Mouse (Mus musculus) urinary bladder, postnatal 4 days (tissue): ENCODE data around the gene Mterf4.
"Not testable (repeated sequence)": the region's sequence is repeated elsewhere in the genome, so short reads cannot be mapped to it uniquely, and the experiment has no call there.

Source experiments
- DNase-seq, 2 experiments: peaks; one replicate each; pipeline ENCODE4 v3.0.0; 2021 to 2022; ENCODE audit warnings: low spot score in 2 of 2

The Mterf4 gene

GRCm38 (mm10) chr1:93305581-93306337, at the start of gene Mterf4:
Gene Mterf4 (minus strand): TSS chr1:93305915.
- DNase-seq = peak; percentile 72 to 77

DNA sequence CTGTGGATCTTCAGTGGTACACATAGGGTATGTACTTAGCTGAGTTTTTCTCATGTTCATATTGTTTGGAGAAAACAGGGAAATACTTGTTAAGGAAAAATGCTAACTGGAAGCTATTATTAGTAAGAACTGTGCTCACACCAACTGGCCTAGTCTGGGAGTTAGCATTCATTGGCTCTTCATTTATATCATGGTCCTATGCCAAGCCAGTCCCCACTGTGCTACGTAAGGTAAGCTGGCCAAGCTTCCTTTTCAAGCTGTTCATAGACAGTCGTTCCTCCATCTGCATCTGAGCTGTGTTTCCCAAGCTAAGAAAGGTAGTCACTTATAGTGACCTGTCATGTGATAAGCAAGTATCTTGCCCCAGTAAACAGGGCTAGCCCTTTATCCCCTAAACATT, 47.0 kb upstream of the Mterf4 start:
- no peak for DNase-seq

DNA sequence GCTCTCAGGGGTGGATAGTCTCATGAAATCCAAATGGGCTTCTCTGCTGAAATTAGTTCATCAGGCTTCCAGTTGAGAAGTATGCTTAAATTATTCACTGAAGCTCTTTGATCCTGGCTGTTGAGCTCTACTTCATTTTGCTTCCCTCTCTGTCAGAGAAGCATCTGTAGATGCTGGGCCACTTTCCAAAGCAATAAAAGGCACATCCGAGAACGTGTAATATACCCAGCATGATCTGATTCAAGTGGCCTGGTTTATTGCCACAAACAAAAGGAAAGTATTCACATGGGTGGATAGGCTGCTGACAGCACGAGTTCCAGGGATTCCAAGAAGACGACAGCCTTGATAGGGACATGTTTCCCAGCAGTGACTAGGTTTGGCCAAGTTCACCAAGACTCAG, 44.0 kb upstream of the Mterf4 start:
- no peak for DNase-seq

GRCm38 (mm10) chr1:93347176-93347575, 41.5 kb upstream of the Mterf4 start:
- DNase-seq = no peak

GRCm38 (mm10) chr1:93343504-93344047, 37.9 kb upstream of the Mterf4 start:
- peak; percentile 91 to 93 for DNase-seq

DNA sequence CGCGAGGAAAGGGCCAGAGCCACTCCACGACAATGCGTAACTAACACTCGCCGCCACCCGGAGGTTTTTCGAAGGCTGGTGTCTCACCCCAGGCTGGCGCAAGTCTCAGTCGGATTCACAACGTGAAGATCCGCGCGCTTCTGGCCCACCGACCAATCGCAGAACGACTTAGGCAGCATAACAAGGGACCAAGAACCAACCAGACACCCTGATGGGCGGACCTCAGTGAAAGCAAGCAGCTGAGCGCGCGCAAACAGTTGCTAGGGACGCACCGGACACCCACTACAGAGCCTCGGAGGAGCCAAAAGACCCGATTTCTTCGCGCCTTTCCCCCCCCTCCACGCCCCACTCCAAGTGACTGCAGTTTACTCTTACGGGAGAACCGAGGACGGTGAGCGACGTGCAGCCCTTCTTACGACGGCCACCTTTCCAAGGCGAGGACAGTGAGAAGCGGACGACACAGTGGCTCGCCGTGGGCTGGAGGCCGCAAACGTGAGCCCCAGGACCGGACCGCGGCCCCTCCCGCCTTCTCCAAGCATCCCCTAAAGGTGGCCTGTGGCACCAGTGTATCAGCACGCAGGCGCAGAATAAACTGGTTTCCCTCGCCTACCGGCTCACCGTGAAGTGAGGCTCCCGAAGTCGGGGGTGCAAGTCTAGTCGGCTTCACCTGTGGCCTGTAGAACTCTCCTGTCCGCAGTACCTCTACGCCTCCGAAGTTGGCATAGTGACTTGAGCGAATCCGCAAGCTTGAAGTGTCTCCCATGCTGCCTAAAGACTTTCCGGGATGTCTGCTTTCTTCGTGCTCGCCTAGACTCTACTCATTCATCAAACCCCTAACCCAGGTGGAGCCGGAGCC, 37.2 kb upstream of the Mterf4 start, which contains the start of the genes Ppp1r7 and Pask:
Gene Ppp1r7 (plus strand): TSS at position 207 of the 856 bp plus-strand sequence.
Gene Pask (minus strand): TSS at position 835 of the 856 bp plus-strand sequence.
- DNase-seq = peak; percentile 89 to 93

DNA sequence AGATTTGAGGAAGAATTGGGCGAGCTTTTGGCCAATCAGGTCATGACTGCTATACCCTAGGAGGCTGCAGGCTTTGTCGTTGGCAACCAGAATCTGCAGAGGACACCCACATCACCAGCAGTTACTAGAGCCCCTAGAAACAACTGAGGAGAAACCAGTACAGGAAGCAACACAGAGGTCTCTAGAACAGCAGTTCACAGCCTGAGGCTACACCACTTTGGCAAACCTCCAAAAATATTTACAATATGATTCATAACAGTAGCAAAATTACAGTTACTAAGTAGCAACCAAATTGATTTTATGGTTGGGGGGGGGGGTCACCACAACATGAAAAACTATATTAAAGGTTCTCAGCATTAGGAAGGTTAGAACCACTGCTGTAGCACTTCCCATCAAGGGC, 28.9 kb upstream of the Mterf4 start:
- no peak for DNase-seq

GRCm38 (mm10) chr1:93326446-93326845, 20.7 kb upstream of the Mterf4 start:
- no peak for DNase-seq

DNA sequence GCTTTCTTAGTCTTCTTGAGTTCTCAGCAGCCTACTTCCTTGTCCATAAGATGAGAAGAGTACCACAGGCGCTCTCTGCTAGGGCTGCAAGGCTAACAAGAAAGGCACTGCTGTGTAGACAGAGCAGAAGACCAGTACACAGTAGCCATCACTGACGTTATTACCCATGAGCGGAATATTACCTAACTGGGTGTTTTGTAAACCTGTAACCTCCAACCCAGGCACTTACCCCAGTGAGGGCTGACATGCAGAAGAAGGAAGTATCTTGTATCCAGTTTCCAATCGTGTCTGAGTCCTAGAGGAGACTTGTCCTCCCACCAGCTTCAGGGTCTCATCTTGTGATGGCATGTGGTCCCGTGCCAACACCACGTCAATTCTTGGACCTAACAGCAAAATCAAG, 18.3 kb upstream of the Mterf4 start:
- DNase-seq = no peak

DNA sequence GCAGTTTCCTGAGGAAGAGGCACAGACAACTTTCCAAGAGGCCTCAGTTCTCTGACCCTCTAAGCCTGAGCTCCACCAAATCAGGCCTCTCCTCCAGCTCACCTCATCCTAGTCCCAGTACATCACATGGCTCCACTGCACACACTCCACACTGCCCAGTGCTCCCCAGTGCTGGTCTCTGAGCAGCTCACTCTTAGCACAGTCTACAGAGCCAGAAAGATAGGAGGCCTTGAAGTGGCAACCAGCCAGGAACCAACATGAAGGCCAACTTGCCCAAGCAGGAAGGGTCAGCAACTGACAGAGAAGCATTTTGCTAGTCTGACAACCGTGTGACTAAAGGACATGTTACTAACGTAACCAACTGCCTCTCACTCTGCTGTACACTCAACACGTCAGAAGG, 5.1 kb downstream of the Mterf4 start:
- DNase-seq = no peak

DNA sequence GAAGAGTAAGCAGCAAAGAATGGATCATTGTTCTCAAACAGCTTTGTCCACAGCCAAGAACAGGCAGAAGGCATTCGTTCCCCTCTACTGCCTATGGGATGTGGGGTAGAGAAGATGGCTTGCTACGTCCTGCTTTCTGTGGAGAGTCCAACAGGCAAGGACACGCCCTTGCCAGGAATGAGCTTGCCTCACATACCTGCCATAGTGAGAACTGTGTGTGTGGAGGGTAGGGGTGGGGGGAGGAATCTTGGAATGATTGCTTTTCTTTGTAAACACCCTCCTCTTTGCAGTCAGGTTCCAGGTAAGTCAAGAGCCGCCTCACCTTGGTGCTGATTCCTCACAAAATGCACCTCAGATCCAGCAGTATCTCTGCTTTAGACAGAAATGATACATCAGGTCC, 5.9 kb downstream of the Mterf4 start:
- DNase-seq = no peak

GRCm38 (mm10) chr1:93294491-93294890, 11.2 kb downstream of the Mterf4 start:
- DNase-seq = not testable (repeated sequence)

DNA sequence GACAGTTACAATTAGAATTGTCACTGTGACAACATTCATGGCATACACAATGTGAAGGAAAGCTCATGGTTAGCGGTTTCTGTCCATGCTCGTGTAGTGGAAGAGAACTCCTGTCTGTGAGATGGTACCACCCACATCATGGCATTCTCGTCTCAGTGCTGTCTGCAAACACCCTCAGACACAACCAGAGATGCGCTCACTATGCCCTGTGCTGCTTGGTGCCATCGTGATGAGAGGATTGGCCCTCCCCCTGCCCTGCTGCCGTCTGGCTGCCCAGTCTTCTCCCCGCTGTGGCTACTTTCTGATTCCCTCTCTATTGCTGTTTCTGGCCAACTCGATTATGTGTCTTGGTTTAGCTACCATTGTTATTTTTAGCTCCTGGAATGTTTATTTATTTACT, 13.7 kb downstream of the Mterf4 start:
- DNase-seq = no peak

- no peak for DNase-seq
Observed at GRCm38 (mm10) chr1:93291591-93291990, 14.1 kb downstream of the Mterf4 start.

DNA sequence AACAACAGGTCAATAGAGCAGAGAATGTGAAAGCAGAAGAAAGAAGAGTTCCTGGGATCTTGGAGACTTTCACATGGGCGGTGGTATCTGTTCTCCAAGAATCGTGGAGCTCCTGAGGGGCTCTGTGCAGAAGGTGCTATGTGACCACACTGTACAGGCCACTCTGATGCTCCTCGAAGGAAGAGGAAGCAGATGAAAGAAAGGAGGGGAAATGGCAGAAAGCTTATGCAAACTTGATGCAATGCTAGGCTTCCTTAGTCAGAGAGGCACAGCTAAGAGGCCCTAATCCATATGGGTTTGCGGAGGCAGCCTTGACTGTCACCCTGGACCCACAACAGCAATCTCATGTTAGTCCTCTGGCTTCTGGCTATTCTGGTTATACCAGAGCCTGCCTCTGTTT, 14.8 kb downstream of the Mterf4 start:
- DNase-seq = no peak

DNA sequence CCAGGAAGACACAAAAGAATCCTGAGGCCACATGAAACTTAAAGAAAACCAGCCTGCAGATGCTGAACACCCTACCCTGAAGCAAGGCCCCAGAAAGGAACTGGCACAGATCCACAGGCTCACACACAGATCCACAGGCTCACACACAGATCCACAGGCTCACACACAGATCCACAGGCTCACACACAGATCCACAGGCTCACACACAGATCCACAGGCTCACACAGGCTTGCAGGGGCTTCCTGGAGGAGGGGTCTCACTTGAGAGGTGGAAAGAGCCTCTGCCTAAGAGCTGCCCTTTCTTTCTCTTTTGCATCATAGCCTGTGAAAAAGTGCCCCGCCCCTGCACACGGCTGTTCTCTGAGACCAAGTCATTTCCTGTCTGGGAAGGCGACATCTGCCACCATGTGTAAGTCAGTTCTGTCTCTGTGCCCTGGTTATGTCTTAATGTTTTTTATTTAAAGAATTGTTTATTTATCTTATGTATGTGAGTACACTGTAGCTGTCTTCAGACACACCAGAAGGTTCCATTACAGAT, 16.0 kb downstream of the Mterf4 start:
- DNase-seq = no peak

GRCm38 (mm10) chr1:93277041-93277440, 28.7 kb downstream of the Mterf4 start:
- no peak for DNase-seq

GRCm38 (mm10) chr1:93275561-93275960, 30.2 kb downstream of the Mterf4 start:
- DNase-seq = no peak

DNA sequence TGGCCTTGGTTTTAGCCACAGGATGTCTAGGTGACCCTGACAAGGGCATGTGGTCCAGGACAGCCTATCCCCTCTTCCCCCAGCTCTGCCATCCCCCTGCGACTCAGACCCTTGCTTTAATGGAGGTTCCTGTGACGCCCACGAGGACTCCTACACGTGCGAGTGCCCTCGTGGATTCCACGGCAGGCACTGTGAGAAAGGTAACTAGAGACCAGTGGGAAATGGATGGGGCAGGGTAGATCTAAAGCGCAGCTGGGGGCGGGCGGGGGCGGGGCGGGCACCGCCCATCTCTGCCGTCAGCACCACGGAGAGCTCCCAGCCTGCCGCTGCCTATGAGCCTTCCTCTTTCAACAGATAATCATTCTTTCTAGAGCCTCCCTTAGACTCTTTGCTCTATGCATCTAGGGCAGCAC, 33.3 kb downstream of the Mterf4 start:
- no peak for DNase-seq

GRCm38 (mm10) chr1:93271751-93272150, 34.0 kb downstream of the Mterf4 start:
- DNase-seq = no peak

DNA sequence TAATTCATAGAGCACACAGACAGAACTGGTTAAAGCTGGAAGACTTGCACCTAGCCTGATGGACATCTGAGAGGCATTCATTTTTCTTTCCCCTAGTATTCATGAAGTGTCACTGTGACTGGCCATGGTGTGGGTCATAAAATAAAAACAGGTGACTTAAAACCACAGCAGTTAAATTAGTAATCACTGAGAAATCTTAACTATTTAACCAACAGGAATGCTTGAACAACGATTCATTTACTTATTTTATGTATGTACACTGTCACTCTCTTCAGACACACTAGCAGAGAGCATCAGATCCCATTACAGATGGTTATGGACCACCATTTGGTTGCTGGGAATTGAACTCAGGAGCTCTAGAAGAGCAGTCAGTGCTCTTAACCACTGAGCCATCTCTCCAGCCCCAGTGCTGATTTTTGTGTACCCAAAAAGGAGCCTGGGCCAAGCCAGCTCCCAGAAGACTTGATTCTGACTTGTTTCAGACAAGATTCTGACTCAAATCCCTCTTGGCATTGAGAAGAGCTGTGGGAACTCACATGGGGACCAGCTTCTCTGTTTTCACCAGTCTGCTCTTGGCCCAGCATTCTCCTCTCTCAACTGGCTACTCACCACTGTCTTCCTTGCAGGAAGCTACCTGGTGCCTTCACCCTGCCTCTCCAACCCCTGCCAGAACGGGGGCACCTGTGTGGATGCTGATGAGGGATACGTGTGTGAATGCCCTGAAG, 35.0 kb downstream of the Mterf4 start:
- DNase-seq = no peak

DNA sequence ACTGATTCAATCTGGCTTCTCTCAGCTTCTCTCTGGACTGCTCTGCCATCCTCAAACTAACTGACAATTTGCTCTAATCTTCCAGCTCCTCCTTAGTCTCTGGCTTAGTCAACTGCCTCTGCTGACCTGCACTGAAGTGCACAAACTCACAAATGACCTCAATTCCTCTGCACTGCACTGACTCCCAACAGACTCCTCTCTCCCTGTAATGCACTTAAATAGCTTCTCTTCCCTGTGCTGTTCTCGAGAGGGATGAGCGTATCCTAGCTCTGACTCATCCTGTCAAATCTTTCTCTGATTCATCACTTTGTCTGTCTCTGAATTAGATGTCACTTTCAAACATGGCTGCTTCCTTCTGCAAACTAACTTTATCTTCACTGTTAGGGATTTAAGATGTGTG, 37.5 kb downstream of the Mterf4 start:
- DNase-seq = no peak
